Mouse (Mus musculus) c-Kit-positive CD71-positive TER-119-negative erythroid progenitor cells, embryonic 14.5 days (primary cell): Measurements from ENCODE around the gene Pax2.
"Not testable (repeated sequence)": the region's sequence is repeated elsewhere in the genome, so short reads cannot be mapped to it uniquely, and the experiment has no call there.

Experiments used
- DNase-seq: peaks from one replicate; pipeline ENCODE4 v3.0.0-alpha.2; 2013; ENCODE audit warnings: low read depth

Pax2 gene

DNA sequence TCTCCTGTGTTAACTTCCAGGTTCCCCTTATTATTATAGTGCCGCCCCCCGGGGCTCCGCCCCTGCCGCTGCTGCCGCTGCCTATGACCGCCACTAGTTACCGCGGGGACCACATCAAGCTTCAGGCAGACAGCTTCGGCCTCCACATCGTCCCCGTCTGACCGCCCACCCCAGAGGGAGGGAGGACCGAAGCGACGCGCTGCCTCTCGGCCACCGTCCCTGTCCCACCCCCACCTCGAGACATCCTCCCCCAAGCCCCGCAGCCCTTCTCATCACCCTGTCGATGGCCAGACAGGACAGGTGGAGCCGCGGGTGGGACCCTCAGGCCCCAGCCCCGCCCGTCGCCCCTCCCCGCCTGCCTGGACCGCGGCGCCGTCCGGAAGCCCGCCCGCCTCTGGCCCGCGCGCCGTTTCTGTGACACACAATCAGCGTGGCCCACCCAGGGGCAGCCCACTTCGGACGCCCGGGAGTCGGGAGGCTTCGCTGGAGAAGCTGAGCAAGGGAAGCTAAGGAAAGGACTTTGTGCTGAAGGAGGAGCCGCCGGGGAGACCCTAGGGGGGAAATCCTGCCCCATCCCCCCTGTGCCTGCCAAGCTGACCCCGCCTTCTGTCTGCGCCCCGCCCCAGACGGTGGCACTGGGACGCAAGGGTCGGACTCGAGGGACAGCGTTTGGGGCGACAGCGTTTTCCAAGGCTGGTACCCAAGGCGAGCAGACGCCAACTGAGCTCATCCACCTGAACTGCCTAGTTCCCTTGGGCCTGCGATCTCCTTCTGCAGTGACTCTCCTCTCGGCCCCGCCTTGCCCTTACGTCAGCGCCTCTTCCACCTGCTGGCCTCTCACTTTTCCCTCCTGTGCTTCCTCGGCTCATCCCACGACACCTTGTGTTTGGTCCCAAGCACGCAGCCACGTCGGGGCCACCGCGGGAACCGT, 80.4 kb downstream of the Pax2 start:
- no peak for DNase-seq

DNA sequence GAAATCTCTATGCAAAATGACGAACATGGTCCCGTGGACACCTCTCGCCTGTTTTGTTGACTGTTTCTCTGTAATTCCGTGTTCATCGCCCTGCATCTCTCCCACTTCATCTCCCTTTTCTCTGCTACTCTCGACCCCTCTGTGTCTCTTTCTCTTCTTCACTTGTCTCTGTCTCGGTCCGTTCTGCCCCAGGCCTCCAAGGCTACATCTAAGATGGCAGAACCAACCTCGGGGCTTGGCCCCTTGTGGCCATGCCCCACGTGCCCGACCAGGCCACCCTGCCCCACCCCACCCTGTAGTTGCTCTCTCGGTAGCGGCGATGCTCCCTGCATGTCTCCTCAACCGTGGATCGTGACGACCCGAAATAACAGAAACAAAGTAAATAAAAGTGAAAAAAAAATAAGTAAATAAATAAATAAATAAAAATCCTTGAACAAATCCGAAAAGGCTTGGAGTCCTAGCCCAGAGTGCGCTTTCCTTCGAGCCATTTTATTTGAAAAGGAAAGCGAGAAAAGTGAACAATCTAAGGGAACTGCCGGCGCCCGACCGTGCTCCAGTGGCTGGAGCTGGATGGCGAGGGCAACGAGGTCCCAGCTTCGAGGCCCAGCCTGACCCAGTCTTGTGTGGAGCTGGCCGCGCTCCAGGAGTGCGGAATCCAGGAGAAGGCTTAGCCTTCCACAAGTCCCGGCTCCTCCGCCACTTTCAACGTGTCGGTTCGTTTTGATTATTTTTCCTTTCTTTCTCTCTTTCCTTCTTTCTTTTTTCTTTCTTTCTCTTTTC, 81.8 kb downstream of the Pax2 start:
- DNase-seq, result no peak

DNA sequence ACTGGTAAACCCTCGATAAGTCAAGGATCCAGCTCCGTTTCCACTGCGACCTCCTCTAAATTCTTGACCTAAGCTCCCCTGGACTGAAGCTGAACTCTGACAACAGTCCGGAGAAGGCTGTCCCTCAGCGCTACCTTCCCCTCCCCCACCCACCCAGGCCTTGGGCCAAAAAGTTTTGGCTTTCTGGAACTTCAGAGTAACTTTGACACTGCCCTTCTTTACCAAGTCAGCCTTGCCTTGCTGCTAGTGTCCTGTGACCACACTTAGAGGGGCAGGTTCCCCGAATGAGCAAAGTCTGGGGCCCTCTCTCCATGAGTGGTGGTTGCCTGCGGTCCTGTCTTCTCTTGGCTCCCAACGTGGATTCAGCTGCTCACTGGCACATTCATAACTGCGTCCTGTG, 82.5 kb downstream of the Pax2 start:
- no peak for DNase-seq

DNA sequence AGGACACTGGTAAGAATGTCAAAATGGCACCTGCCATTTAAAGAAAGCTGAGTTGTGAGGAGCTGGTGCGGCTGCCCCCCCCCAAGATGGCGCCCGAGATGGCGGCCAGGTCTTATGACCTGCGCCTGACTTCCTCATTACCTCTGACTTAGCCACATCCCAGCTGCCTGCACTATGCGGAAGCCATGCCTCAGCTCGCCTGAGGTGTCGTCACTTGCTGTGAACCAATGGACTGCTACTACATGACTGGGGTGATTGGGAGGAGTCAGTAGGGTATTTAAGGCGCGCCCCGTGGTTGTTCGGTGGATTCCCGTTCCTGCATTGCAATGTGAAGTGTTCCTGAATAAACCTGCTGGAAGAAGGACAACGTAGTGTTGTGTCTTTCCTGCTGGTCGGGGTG, 86.8 kb downstream of the Pax2 start:
- DNase-seq, result not testable (repeated sequence)

DNA sequence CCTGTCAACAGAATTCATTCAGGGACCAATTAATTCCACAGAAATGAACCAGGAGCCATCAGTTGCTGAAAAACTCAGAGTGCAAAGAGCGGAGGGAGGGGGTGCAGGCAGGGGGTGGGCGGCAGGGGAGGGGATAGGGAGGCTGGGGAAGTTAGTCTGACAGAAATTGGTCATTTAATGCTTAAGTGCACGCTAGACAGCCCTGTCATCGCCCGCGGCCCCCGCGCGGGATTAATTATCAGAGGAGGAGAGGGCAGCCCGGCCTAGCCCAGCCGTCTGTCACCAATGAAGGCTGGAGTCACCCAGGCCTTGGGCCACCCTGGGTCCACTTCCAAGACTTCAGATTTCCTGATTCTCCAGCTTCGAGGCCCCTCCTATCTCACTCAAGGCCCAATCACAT, 93.6 kb downstream of the Pax2 start:
- no peak for DNase-seq

DNA sequence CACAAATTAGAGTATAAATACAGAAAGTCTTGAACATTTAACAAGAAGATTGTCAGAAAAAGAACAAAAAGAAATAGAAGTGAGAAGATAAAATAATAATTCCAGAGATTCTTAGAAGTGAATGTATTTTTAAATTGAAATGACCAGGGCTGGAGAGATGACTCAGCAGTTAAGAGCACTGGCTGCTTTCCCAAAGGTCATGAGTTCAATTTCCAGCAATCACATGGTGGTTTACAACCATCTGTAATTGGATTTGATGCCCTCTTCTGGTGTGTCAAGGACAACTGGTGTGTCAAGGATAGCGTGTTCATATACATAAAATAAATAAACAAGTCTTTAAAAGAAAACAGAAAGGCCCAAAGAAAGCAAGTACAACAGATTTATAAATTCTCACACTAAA, 102.8 kb downstream of the Pax2 start:
- no peak for DNase-seq

DNA sequence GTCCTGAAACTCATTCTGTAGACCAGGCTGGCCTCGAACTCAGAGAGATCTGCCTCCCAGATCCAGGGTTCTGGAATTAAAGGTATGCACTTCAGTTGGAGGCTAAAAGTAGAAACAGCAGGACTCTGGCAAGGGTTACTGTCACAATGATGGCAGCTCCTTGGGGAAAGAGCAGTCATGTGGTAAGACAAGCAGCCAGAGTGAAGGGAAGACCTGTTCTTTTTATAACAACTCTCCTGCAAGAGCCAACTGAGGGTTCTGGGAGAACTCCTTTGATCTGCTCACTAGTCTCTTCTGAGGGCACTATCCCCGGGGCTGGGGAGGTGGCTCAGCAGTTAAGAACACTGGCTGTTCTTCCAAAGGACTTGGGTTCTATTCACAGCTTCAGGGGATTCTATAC, 112.9 kb downstream of the Pax2 start:
- no peak for DNase-seq

DNA sequence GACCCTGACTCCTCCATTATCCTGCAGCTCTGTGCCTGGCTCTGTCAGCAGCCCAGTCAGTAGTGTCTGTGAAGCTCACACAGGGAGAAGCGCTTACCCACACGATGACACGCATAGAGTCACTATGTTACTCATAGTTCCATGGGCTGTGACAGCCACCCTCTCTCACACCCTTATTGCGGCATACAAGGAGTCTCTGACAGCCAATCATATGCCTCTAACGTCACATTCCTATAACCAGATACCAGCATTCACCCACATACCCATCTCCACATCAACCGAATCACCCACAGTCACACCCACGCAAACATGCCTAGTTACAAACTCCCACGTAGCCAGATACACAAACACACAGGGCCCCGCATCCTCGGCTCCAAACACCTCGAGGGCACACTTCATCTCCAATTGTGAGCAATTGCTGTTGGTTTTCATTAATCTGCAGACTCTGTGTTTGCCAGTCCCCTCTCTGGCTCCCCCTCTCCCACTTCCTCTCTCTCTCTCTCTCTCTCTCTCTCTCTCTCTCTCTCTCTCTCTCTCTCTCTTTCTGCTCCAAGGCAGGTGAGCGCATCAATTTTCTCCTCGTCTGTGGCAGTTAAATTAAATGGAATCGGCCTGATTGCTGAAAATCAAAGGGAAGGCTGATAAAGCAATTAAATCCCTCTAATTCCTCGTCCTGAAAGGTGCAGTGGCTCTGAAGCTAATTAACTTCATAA, 118.5 kb downstream of the Pax2 start:
- no peak for DNase-seq

DNA sequence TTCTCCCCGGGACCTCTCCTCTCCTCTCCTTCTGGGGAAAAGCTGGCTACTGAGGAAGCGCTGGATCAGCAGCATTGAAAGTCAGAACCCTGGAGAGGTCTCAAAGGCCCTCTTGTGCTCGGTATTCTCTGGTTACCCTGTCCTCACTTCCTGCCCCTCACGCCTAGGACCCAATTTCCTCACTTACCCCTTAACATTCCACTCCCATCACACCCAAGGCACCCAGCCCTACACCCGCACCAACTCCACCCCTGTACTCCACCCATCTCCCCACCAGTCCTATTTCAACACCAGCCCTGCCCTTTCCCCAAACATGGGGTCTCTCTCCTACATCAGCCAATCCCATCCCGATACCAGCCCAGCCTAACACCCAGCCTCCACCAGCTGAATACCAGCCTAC, 119.1 kb downstream of the Pax2 start:
- no peak for DNase-seq

DNA sequence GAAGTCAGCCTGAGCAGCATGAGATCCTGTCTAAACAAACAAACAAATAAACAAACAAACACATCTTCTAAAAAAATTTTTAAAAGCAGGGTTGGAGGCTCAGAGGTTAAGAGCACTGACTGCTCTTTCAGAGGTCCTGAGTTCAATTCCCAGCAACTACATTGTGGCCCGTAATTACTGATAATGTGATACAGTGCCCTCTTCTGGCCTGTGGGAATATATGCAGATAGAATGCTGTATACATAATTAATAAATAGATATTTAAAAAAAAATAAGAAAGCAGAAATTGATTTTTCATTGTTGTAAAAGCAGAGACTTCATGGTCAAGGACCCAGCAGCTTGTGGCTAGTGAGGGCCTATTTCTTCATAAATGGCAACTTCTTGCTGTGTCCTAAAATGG, 119.9 kb downstream of the Pax2 start:
- no peak for DNase-seq

DNA sequence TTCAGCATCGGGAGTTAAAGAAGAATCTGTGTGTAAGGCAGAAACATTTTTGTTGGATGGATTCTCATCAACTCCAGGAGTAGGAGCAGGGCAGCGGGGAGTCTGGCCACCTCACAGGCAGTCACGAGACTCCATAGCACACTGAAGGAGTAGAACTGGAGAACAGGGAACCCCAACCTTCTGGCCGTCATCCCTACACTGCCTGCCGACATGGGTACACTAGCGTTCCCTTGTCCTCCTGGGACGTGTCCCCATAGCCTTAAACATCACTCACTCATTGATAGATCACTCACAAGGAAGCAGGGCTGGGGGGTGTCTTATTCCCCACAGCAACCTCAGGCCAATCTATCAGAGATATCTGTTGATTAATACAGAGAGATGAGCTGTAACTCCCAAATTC, 120.7 kb downstream of the Pax2 start:
- DNase-seq, result no peak

DNA sequence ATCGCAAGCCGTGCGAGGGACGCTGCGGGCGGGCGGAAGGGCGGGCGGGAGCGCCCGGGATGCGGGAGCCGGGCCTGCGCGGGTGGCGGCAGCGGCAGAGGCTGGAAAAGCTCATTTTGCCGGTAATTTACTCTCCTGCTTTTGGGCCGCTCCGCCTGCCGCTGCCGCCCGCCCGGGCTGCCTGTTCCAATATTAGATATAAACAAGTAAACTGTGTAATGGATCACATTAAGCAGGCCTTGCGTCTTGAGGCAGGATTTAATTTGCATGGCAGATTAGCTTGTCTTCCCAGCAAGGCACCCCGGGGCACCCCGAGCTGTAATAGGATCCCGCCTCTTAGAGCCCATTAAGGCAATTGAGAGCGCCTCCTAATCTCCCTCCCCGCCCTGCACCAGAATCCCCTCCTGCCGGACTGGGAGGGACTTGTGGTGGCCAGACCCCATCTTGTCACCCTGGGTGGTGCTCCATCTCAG, 126.7 kb downstream of the Pax2 start:
- DNase-seq, result no peak

DNA sequence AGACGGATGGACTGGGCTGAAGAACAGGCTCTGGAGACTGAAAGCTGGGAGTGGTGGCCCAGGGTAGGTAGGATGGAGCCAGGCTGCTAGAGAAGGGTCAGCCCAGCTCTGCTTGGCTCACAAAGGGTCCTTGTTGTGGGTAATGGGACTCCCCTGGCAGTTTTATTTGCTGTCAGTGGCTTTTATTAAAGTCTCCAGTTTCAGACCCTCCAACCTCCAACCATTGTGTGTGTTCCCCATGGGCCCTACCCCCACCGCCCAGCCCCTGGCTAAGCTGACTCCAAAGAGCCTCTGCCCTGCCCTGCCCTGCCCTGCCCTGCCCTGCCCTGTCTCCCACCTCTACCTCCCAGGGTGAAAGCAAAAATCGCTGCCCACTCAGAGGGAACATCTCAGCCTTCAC, 128.5 kb downstream of the Pax2 start:
- DNase-seq, result no peak

DNA sequence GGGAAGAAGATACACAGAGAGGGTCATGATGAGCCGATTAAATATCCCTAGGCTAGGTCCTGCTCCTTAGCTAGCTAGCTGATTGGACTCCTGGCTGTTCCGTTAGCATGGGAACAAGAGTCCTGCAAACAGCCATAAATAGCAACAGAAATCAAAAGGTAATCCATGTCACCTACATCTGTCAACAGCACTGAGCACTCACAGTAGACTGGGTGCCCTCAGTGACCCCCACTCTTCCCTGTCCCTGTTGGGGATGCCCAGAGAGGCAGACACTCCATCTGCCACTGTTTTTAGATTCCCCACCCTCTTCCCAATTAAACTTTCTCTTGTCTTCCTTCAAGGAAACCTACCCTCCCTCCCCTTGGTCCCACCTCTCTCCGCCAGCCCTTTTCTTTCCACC, 130.6 kb downstream of the Pax2 start:
- no peak for DNase-seq
